Mouse (Mus musculus) MEL (cell line): ENCODE data around the gene Prkar1b.

Source experiments
- CTCF ChIP-seq, 3 experiments: IDR thresholded peaks in 2 of 3; conservative IDR thresholded peaks in 1 of 3; 2 replicates each; pipeline ENCODE4 v1.5.1; 2011 to 2012; ENCODE audit warnings: low read length in 3 of 3, low read depth in 2 of 3, mild to moderate bottlenecking in 2 of 3, improper control_type of control experiment in 1 of 3, inconsistent platforms in 1 of 3, mixed read lengths in 1 of 3, moderate library complexity in 1 of 3; ENCODE audit not compliant: control insufficient read depth in 1 of 3, insufficient read depth in 1 of 3, poor library complexity in 1 of 3, severe bottlenecking in 1 of 3
- ELF1 ChIP-seq: IDR thresholded peaks from 2 replicates; pipeline ENCODE4 v1.6.1; 2014; ENCODE audit warnings: low read depth, mild to moderate bottlenecking, inconsistent platforms, low read length, improper control_type of control experiment, moderate library complexity
- GATA1 ChIP-seq: IDR thresholded peaks from 2 replicates; pipeline ENCODE4 v1.6.1; 2011; ENCODE audit warnings: low read depth, low read length, improper control_type of control experiment
- MAFK ChIP-seq: IDR thresholded peaks from 2 replicates; pipeline ENCODE4 v1.6.1; 2011; ENCODE audit warnings: low read depth, mild to moderate bottlenecking, low read length, improper control_type of control experiment, borderline replicate concordance
- ZMIZ1 ChIP-seq: IDR thresholded peaks from 2 replicates; pipeline ENCODE4 v1.6.1; 2012; ENCODE audit warnings: low read depth, mild to moderate bottlenecking, inconsistent platforms, low read length, improper control_type of control experiment, moderate library complexity
- ZNF384 ChIP-seq: IDR thresholded peaks from 2 replicates; pipeline ENCODE4 v1.6.1; 2012; ENCODE audit warnings: low read depth, mild to moderate bottlenecking, inconsistent platforms, low read length, improper control_type of control experiment

GRCm38 (mm10) chr5:139007141-139007775 is 142.5 kb downstream of the Prkar1b start:
- no peak for TF ChIP-seq GATA1
- TF ChIP-seq ZMIZ1, result no peak
- TF ChIP-seq CTCF (IDR thresholded peaks at IDR 0.05 in 2 of 3, conservative IDR thresholded peaks at IDR 0.05 in 1 of 3; ENCODE audit: control insufficient read depth in 1 of 3, insufficient read depth in 1 of 3, low read depth in 2 of 3, low read length in 3 of 3, poor library complexity in 1 of 3, severe bottlenecking in 1 of 3), result no peak
- no peak for TF ChIP-seq MAFK
- TF ChIP-seq ZNF384, result no peak
- no peak for TF ChIP-seq ELF1
